17 mouse cellular contexts compared by ENCODE assay signal in genomic region chr14:11678201-11678600, GRCm38 (mm10).
"Had no signal": no experiment of that assay in that cellular context is flagged by ENCODE, and none has a peak within 500 bp of the region (broad histone marks: within the 10 kb centered on the region; RNA-seq: fewer than 3 reads in every experiment).

No protein-coding gene starts in this region.

- DNase-seq: gastrocnemius, adult 2 months; gastrocnemius, postnatal 10 days; gastrocnemius, postnatal 25 days; heart, adult 18-20 months; heart, postnatal 10 days; heart, postnatal 4 days; kidney, adult 18-20 months; kidney, adult 8-10 months; kidney, postnatal 10 days; kidney, postnatal 25 days; kidney, postnatal 4 days; liver; liver, embryonic 13.5 days had no signal

- ATAC-seq: hindbrain, embryonic 16.5 days; inflammation-experienced regulatory T-cells, adult 6 months; intestine, embryonic 15.5 days; intestine, postnatal 0 days had no signal
